Mouse (Mus musculus): ENCODE measurements at regions not wholly inside any gene's neighbourhood (a gene's known extent, or its start where the extent isn't known, plus 50 kb on each side); places are given as distances from the start of the nearest gene placed in this dataset.
"Not testable (repeated sequence)": the region's sequence is repeated elsewhere in the genome, so short reads cannot be mapped to it uniquely, and the experiment has no call there.

- ATAC-seq (ENCODE audit: extremely low read depth, insufficient number of reproducible peaks, low FRiP score, poor library complexity, severe bottlenecking), result no peak
Observed at GRCm38 (mm10) chr2:92782621-92783020, 132.3 kb upstream of the Syt13 start.

- no peak for ATAC-seq (ENCODE audit: extremely low read depth, insufficient number of reproducible peaks, low FRiP score, poor library complexity, severe bottlenecking)
Observed at GRCm38 (mm10) chr2:92784916-92785315, 130.0 kb upstream of the Syt13 start.

GRCm38 (mm10) chr2:92787925-92788410 is 126.9 kb upstream of the Syt13 start:
- no peak for ATAC-seq (ENCODE audit: extremely low read depth, insufficient number of reproducible peaks, low FRiP score, poor library complexity, severe bottlenecking)

- ATAC-seq (ENCODE audit: extremely low read depth, insufficient number of reproducible peaks, low FRiP score, poor library complexity, severe bottlenecking), result no peak
Observed at GRCm38 (mm10) chr2:92788875-92789274, 126.0 kb upstream of the Syt13 start.

- ATAC-seq (ENCODE audit: extremely low read depth, insufficient number of reproducible peaks, low FRiP score, poor library complexity, severe bottlenecking), result no peak
Observed at GRCm38 (mm10) chr2:92790374-92790773, 124.5 kb upstream of the Syt13 start.

GRCm38 (mm10) chr2:92799770-92800169 is 115.1 kb upstream of the Syt13 start:
- ATAC-seq (ENCODE audit: extremely low read depth, insufficient number of reproducible peaks, low FRiP score, poor library complexity, severe bottlenecking), result no peak

GRCm38 (mm10) chr2:92800667-92801066 is 114.2 kb upstream of the Syt13 start:
- no peak for ATAC-seq (ENCODE audit: extremely low read depth, insufficient number of reproducible peaks, low FRiP score, poor library complexity, severe bottlenecking)

- ATAC-seq (ENCODE audit: extremely low read depth, insufficient number of reproducible peaks, low FRiP score, poor library complexity, severe bottlenecking), result no peak
Observed at GRCm38 (mm10) chr2:92804916-92805315, 110.0 kb upstream of the Syt13 start.

GRCm38 (mm10) chr2:92805761-92806160 is 109.1 kb upstream of the Syt13 start:
- ATAC-seq (ENCODE audit: extremely low read depth, insufficient number of reproducible peaks, low FRiP score, poor library complexity, severe bottlenecking), result no peak

GRCm38 (mm10) chr2:92806481-92807195 is 108.3 kb upstream of the Syt13 start:
- ATAC-seq (ENCODE audit: extremely low read depth, insufficient number of reproducible peaks, low FRiP score, poor library complexity, severe bottlenecking), result no peak

- no peak for ATAC-seq (ENCODE audit: extremely low read depth, insufficient number of reproducible peaks, low FRiP score, poor library complexity, severe bottlenecking)
Observed at GRCm38 (mm10) chr2:92807404-92807803, 107.5 kb upstream of the Syt13 start.

GRCm38 (mm10) chr2:92808121-92808520 is 106.8 kb upstream of the Syt13 start:
- no peak for ATAC-seq (ENCODE audit: extremely low read depth, insufficient number of reproducible peaks, low FRiP score, poor library complexity, severe bottlenecking)

- ATAC-seq (ENCODE audit: extremely low read depth, insufficient number of reproducible peaks, low FRiP score, poor library complexity, severe bottlenecking), result no peak
Observed at GRCm38 (mm10) chr2:92809226-92809625, 105.7 kb upstream of the Syt13 start.

- ATAC-seq (ENCODE audit: extremely low read depth, insufficient number of reproducible peaks, low FRiP score, poor library complexity, severe bottlenecking), result no peak
Observed at GRCm38 (mm10) chr2:92809681-92810323, 105.1 kb upstream of the Syt13 start.

GRCm38 (mm10) chr2:92810956-92811355 is 103.9 kb upstream of the Syt13 start:
- not testable (repeated sequence) for ATAC-seq (ENCODE audit: extremely low read depth, insufficient number of reproducible peaks, low FRiP score, poor library complexity, severe bottlenecking)

- no peak for ATAC-seq (ENCODE audit: extremely low read depth, insufficient number of reproducible peaks, low FRiP score, poor library complexity, severe bottlenecking)
Observed at GRCm38 (mm10) chr2:92813028-92813427, 101.9 kb upstream of the Syt13 start.

GRCm38 (mm10) chr2:92819586-92819985 is 95.3 kb upstream of the Syt13 start:
- no peak for ATAC-seq (ENCODE audit: extremely low read depth, insufficient number of reproducible peaks, low FRiP score, poor library complexity, severe bottlenecking)

- no peak for ATAC-seq (ENCODE audit: extremely low read depth, insufficient number of reproducible peaks, low FRiP score, poor library complexity, severe bottlenecking)
Observed at GRCm38 (mm10) chr2:92824325-92824724, 90.6 kb upstream of the Syt13 start.

GRCm38 (mm10) chr2:92825395-92825794 is 89.5 kb upstream of the Syt13 start:
- no peak for ATAC-seq (ENCODE audit: extremely low read depth, insufficient number of reproducible peaks, low FRiP score, poor library complexity, severe bottlenecking)

- no peak for ATAC-seq (ENCODE audit: extremely low read depth, insufficient number of reproducible peaks, low FRiP score, poor library complexity, severe bottlenecking)
Observed at GRCm38 (mm10) chr2:92830134-92830533, 84.8 kb upstream of the Syt13 start.
